Mouse (Mus musculus) midbrain, embryonic 14.5 days (tissue): ENCODE measurements at regions not wholly inside any gene's neighbourhood (a gene's known extent, or its start where the extent isn't known, plus 50 kb on each side); places are given as distances from the start of the nearest gene placed in this dataset.

Experiments used
- ATAC-seq: fragments of 200-750 bp; cut with Nextera tagmentation; 2 replicates; pipeline ENCODE4 v1.8.0; 2017; ENCODE audit warnings: moderate number of reproducible peaks, moderate library complexity; ENCODE audit not compliant: low FRiP score, low TSS enrichment
- DNase-seq: peaks from one replicate; pipeline ENCODE4 v3.0.0-alpha.2; 2015
- H3K27ac ChIP-seq: fragments of 300-500 bp; sonication (generic); replicated peaks from 2 replicates; pipeline ENCODE4 v1.5.1; 2014; ENCODE audit warnings: mild to moderate bottlenecking, low read depth, low read length, moderate library complexity
- H3K27me3 ChIP-seq: fragments of 300-500 bp; sonication (generic); 2 replicates; pipeline ENCODE4 v1.6.1; 2014; ENCODE audit warnings: low read length, control low read depth, mixed read lengths; ENCODE audit not compliant: control insufficient read depth, insufficient read depth
- H3K36me3 ChIP-seq: fragments of 300-500 bp; sonication (generic); 2 replicates; pipeline ENCODE4 v1.6.1; 2014; ENCODE audit warnings: low read length, control low read depth; ENCODE audit not compliant: control insufficient read depth, insufficient read depth
- H3K4me1 ChIP-seq: fragments of 300-500 bp; sonication (generic); 2 replicates; pipeline ENCODE4 v1.6.1; 2014; ENCODE audit warnings: mild to moderate bottlenecking, antibody characterized with exemption, low read length, control low read depth; ENCODE audit not compliant: control insufficient read depth, insufficient read depth
- H3K4me2 ChIP-seq: fragments of 300-500 bp; sonication (generic); 2 replicates; pipeline ENCODE4 v1.6.1; 2014; ENCODE audit warnings: mild to moderate bottlenecking, low read length, moderate library complexity
- H3K4me3 ChIP-seq: fragments of 300-500 bp; sonication (generic); replicated peaks from 2 replicates; pipeline ENCODE4 v1.5.1; 2014; ENCODE audit warnings: low read depth, low read length
- H3K9ac ChIP-seq: fragments of 300-500 bp; sonication (generic); replicated peaks from 2 replicates; pipeline ENCODE4 v1.6.1; 2014; ENCODE audit warnings: mild to moderate bottlenecking, low read length, moderate library complexity
- H3K9me3 ChIP-seq: fragments of 300-500 bp; sonication (generic); 2 replicates; pipeline ENCODE4 v1.6.1; 2016; ENCODE audit warnings: low read length, control low read depth, mixed read lengths; ENCODE audit not compliant: control insufficient read depth
- WGBS: fragments of 180-500 bp; shearing (Covaris S2); extraction: QIAGEN DNeasy Blood & Tissue Kit; methylation state at CpG from one replicate; pipeline ENCODE4 v1.1.7; 2014; 5-methylcytosine and 5-hydroxymethylcytosine counted together

- no peaks in the 10 kb centered on the region for H3K4me1 ChIP-seq
- H3K4me2 ChIP-seq, result no peak overlapping the region
- H3K9me3 ChIP-seq, result no peaks in the 10 kb centered on the region
- DNase-seq (no peak), ATAC-seq (no peak)
- no peaks in the 10 kb centered on the region for H3K36me3 ChIP-seq
- H3K9ac ChIP-seq, result no peak overlapping the region
- no peak overlapping the region for H3K4me3 ChIP-seq
- H3K27ac ChIP-seq, result no peak overlapping the region
- 84% methylated on average over 3 of the region's 3 CpGs for whole genome bisulfite sequencing
- H3K27me3 ChIP-seq, result no peaks in the 10 kb centered on the region
Measured at GRCm38 (mm10) chr3:80256383-80256782, 372.1 kb downstream of the Fam198b start.

- 59% methylated on average over 2 of the region's 2 CpGs for WGBS
- DNase-seq (peak; percentile 32), ATAC-seq (no peak; the same call in 1 of the 2 replicates)
- H3K4me2 ChIP-seq, result no peak overlapping the region
- no peak overlapping the region for H3K27ac ChIP-seq
- H3K36me3 ChIP-seq, result no peaks in the 10 kb centered on the region
- H3K9ac ChIP-seq, result no peak overlapping the region
- H3K4me3 ChIP-seq, result no peak overlapping the region
- H3K27me3 ChIP-seq, result no peaks in the 10 kb centered on the region
- H3K4me1 ChIP-seq, result no peaks in the 10 kb centered on the region
- H3K9me3 ChIP-seq, result 0 out of 2 replicates have a peak, but pooled peaks cover 3% of the 10 kb centered on the region
Measured at GRCm38 (mm10) chr3:80263095-80263494, 378.8 kb downstream of the Fam198b start.

- H3K9me3 ChIP-seq, result no peaks in the 10 kb centered on the region
- no peak for DNase-seq
- H3K9ac ChIP-seq, result no peak overlapping the region
- H3K27me3 ChIP-seq, result no peaks in the 10 kb centered on the region
- H3K36me3 ChIP-seq, result no peaks in the 10 kb centered on the region
- no peak overlapping the region for H3K27ac ChIP-seq
- H3K4me2 ChIP-seq, result no peak overlapping the region
- 79% methylated on average over 1 of the region's 1 CpGs for WGBS
- ATAC-seq, result no peak
- no peaks in the 10 kb centered on the region for H3K4me1 ChIP-seq
- no peak overlapping the region for H3K4me3 ChIP-seq
Measured at GRCm38 (mm10) chr3:80284656-80285055, 400.3 kb downstream of the Fam198b start.

GRCm38 (mm10) chr3:80285246-80285645 is 400.9 kb downstream of the Fam198b start:
- DNase-seq (no peak), ATAC-seq (no peak)
- WGBS, result 87% methylated on average over 3 of the region's 3 CpGs
- Histone ChIP-seq H3K4me2 (no peak overlapping the region), H3K4me3 (no peak overlapping the region), H3K36me3 (no peaks in the 10 kb centered on the region), H3K9me3 (no peaks in the 10 kb centered on the region), H3K27me3 (no peaks in the 10 kb centered on the region), H3K27ac (no peak overlapping the region), H3K4me1 (no peaks in the 10 kb centered on the region), H3K9ac (no peak overlapping the region)

- ATAC-seq (0 out of 2 replicates have a peak, but pooled peaks have one; percentile 17), DNase-seq (peak; percentile 15)
- no peak overlapping the region for H3K9ac ChIP-seq
- H3K4me1 ChIP-seq, result no peaks in the 10 kb centered on the region
- no peak overlapping the region for H3K4me2 ChIP-seq
- H3K27ac ChIP-seq, result no peak overlapping the region
- no peak overlapping the region for H3K4me3 ChIP-seq
- H3K27me3 ChIP-seq, result no peaks in the 10 kb centered on the region
- no peaks in the 10 kb centered on the region for H3K36me3 ChIP-seq
- whole genome bisulfite sequencing, result 58% methylated on average over 4 of the region's 4 CpGs
- no peaks in the 10 kb centered on the region for H3K9me3 ChIP-seq
Measured at GRCm38 (mm10) chr3:80293485-80293884, 409.2 kb downstream of the Fam198b start.

GRCm38 (mm10) chr3:80307632-80308031 is 423.3 kb downstream of the Fam198b start:
- Histone ChIP-seq H3K27ac (no peak overlapping the region), H3K27me3 (no peaks in the 10 kb centered on the region), H3K9ac (no peak overlapping the region), H3K4me3 (no peak overlapping the region), H3K36me3 (no peaks in the 10 kb centered on the region), H3K4me1 (no peaks in the 10 kb centered on the region), H3K4me2 (no peak overlapping the region), H3K9me3 (no peaks in the 10 kb centered on the region)
- 71% methylated on average over 4 of the region's 4 CpGs for WGBS
- DNase-seq (peak; percentile 5), ATAC-seq (no peak)

- Histone ChIP-seq H3K27me3 (no peaks in the 10 kb centered on the region), H3K9me3 (no peaks in the 10 kb centered on the region), H3K4me2 (no peak overlapping the region), H3K27ac (no peak overlapping the region), H3K9ac (no peak overlapping the region), H3K4me3 (no peak overlapping the region), H3K36me3 (no peaks in the 10 kb centered on the region), H3K4me1 (no peaks in the 10 kb centered on the region)
- no peak for DNase-seq
- ATAC-seq, result no peak
- 57% methylated on average over 4 of the region's 4 CpGs for WGBS
Measured at GRCm38 (mm10) chr3:80309931-80310330, 425.6 kb downstream of the Fam198b start.

- H3K4me3 ChIP-seq, result no peak overlapping the region
- WGBS, result 87% methylated on average over 2 of the region's 2 CpGs
- H3K36me3 ChIP-seq, result no peaks in the 10 kb centered on the region
- H3K27ac ChIP-seq, result no peak overlapping the region
- no peaks in the 10 kb centered on the region for H3K4me1 ChIP-seq
- no peak for ATAC-seq
- no peak overlapping the region for H3K4me2 ChIP-seq
- no peaks in the 10 kb centered on the region for H3K9me3 ChIP-seq
- no peak overlapping the region for H3K9ac ChIP-seq
- H3K27me3 ChIP-seq, result no peaks in the 10 kb centered on the region
- no peak for DNase-seq
Measured at GRCm38 (mm10) chr3:80311689-80312088, 427.4 kb downstream of the Fam198b start.

GRCm38 (mm10) chr3:80322291-80322690 is 438.0 kb downstream of the Fam198b start:
- H3K4me1 ChIP-seq, result no peaks in the 10 kb centered on the region
- DNase-seq (peak; percentile 33), ATAC-seq (no peak)
- WGBS, result 36% methylated on average over 3 of the region's 3 CpGs
- no peaks in the 10 kb centered on the region for H3K36me3 ChIP-seq
- H3K27me3 ChIP-seq, result no peaks in the 10 kb centered on the region
- no peaks in the 10 kb centered on the region for H3K9me3 ChIP-seq
- H3K27ac ChIP-seq, result no peak overlapping the region
- H3K9ac ChIP-seq, result no peak overlapping the region
- H3K4me2 ChIP-seq, result no peak overlapping the region
- no peak overlapping the region for H3K4me3 ChIP-seq
